Mouse (Mus musculus) left cerebral cortex, adult 18-20 months (tissue): ENCODE results near the gene Clba1. TPM values are rescaled to one million over a fixed set of nuclear protein-coding genes. Genes with fewer than 3 reads are reported as not detected.
"Not testable (repeated sequence)": the region's sequence is repeated elsewhere in the genome, so short reads cannot be mapped to it uniquely, and the experiment has no call there.

Experiments used
- DNase-seq, 2 experiments: peaks; one replicate each; pipeline ENCODE4 v3.0.0; 2021 to 2022; ENCODE audit warnings: low spot score in 2 of 2, mixed read lengths in 1 of 2
- total RNA-seq, 2 experiments: library from RNA; stranded (reverse); gene quantifications; 2 replicates each; pipeline ENCODE4 v1.2.3; 2021

Clba1 gene
- total RNA-seq, 2 experiments from 2014 or later: 19.6 to 22.1 TPM

DNA sequence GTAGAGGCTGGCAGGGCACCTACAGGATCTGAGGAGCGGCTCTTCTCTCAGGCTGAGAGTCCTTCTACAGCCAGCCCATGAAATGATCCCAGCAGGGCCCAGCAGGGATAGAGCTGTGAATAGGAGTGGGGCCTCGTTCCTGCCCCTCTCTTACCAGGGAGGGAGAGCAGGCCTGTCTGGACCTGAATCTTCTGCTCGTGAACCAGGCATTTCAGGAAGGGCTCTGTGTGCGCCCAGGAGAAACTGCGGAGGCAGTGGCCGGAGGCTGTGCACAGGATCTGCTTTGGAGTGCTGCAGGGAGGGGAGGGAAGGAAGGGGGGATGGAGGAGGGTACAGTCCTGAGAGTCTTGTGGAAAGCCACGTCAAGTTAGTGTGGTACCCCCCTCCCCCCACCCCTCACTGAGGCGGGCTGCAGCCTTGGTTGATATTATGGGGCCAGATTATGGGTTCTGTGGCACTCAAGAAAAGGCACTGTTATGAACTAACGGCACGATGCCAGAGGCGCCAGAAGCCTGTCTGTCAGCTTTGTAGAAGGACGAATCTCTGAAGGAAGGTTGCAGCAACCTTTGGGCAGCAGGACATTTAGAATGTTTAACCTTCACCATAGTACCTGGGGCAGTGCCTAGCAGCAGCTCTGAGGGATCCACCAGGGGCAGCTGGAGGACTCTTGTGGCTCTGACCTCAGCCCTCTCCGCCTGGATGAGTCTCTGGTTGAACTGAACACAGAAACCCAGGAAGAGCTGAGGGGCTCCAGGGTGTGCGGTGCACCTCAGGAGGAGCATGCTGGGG lies 6.1 kb downstream of the Clba1 start:
- DNase-seq: no peak

DNA sequence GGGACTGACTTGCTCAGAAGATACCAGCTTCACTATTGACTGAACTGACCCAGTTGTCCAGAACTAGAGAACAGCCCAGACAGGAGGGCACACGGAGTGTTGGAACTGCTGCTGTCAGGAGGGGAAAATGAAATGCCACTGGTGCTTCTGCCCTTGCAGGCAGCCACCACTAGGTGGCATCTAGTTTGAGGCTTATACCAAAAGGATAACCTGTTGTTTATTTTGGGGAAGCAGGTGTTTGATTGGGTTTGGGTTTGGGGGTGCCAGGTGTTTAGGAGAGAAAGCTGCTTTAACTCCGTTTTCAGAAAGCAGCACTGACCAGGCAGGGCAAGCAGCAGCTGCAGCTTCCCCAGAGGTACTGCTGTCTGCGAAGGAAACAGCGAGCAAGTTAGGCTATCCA lies 7.6 kb downstream of the Clba1 start:
- peak; percentile 63 for DNase-seq

DNA sequence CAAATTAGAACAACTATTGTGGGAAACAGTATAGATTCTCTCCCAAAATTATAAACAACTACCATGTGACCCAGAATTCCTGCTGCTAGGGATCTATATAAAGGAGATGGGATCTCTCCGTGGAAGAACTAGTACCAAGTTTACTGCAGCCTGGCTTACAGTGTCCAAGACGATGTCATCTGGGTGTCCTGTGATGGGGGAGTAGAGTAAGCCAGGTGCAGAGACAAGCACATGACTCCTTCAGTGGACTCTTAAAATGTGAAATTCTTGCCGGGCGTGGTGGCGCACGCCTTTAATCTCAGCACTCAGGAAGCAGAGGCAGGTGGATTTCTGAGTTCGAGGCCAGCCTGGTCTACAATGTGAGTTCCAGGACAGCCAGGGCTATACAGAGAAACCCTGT lies 8.1 kb downstream of the Clba1 start:
- DNase-seq: not testable (repeated sequence)

DNA sequence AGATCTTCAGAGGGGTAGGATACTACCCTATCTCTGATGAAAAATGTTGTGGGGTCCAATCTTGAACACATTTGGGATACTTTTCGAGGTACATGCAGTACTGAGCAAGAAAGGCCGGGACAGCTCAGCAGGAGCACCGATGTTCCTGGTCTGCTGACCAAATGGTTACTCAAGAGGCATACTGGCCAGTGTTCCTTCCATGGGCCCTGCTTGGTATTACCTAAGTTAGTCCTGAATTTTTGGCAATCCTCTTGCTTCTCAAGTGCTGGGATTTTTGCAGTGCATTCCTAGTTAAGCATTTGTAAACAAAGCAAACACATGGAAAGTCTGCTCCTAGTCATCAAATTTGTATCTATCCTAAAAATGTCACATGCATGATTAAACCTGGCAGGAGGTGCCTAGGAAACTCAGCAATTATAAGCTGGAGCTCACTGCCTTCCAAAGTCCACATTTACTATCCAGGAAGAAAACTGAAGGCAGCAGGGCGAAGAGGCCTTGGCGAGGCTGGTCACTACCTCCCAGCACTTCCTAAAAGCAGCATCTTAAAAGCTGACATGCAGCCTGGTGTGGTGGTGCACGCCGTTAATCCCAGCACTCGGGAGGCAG lies 10.4 kb downstream of the Clba1 start:
- DNase-seq: no peak

DNA sequence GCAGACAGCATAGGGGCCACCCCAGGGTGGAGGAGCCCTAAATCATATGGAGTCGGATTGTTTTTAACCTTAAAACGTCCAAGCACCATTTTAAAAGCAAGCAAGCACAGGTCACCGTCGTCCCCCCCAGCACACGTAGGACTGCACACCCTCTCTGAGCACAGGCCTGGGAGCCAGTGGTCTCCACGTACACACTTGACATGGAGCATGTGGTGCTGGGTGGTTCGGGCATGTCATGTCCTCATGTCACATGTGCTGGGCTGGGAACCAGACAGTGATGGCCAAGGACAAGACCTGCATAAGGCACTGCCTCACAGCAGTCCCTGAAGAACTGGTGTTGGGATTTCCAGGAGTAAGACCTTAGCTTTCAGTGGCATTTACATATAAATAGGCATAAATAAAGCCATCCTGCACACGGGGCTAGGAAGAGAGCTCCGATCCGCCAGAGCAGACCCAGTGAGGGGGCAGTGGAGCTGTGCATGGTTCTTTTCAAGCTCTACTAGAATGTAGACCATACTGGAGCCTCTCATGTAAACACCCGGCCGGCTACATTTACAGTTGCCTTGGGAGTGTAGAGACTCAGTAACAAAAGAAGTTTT lies 11.8 kb downstream of the Clba1 start:
- no peak for DNase-seq

DNA sequence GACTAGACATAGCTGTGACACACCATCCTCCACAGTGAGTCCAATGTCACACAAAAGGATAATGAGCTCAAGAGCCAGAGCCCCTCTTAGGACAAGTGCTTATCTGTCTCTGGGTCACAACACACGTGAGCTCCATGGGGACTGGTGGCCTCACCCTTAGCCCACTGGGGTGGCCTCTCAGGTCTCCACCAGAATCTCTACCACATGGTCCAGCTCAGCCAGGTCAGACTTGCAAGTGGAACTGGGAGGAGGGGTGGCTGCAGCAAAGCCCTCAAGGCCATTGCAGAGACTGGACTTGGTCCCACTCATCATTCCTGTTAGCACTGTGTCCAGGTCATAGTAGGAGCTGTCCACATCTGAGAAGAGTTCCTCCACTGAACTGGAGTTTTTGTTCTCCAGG lies 12.5 kb downstream of the Clba1 start:
- DNase-seq: no peak

DNA sequence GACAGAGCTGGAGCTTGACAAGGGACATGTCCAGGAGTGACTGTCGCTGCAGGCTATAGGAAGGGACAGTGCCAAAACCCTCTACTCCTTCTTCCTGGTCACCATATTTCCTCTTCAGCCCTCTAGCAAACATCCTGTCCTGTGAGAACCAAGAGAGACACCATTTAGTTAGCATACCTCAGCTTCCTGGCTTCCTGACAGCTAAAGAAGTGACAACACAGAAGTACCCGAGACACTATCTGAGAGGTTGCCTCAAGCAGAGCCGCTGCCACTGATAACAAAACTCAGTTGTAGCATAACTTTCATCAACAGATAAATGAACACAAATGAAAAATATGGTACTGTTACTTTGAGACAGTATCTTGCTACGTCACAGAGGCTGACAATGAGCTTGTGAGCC lies 13.2 kb downstream of the Clba1 start:
- no peak for DNase-seq

DNA sequence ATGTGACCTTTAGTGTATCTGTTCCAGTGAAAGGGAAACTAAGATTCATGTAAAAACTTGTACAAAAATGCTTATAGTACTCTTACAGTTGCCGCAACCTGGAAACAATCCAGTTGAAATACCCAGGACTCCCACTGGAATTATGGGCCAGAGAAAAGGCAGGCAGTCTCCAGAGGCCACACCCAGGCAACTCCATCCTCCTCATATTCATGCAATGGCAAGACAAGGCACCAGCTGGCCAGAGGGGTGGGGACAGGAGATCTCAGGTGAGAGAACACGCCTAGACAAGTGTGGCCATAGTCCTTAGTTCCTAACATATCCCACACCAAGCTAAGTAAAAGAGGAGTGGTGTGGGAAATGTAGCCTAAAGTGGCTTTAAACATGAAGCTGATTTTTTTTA lies 13.9 kb downstream of the Clba1 start:
- no peak for DNase-seq

DNA sequence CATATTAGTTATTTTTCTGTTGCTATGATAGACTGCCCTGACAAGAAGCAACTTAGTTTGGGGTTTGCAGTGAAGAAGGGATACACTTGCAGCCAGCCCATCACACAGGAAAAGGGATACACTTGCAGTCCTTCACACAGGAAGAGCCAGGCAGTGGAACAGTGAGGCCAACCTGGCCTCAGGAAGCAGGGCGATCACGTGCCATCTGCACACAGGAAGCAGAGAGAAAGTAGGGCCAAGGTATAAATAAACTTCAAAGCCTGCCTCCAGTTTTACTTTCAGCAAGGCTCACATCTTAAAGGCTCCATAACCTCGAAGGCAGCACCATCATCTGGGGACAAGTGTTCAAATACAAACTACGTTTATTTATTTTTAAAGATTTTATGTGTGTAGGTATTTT lies 14.5 kb downstream of the Clba1 start:
- no peak for DNase-seq

DNA sequence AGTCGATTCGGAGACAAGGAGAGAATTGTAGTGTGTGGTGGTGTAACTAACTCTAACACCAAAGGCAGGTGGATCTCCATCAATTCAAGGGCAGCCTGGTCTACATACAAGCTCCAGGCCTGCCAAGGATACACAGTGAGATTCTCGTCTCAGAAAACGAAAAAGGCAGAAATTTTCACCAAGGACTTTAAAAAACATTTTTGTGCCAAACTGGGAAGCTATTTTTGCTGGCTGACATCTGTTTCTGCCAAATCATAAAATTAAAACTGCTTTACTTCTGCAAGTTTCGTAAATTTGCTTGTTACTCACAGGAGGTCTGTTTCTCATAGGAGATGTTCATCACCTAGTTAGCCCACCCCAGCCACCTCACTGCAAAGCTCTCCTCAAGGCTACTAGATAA lies 17.2 kb downstream of the Clba1 start:
- no peak for DNase-seq

DNA sequence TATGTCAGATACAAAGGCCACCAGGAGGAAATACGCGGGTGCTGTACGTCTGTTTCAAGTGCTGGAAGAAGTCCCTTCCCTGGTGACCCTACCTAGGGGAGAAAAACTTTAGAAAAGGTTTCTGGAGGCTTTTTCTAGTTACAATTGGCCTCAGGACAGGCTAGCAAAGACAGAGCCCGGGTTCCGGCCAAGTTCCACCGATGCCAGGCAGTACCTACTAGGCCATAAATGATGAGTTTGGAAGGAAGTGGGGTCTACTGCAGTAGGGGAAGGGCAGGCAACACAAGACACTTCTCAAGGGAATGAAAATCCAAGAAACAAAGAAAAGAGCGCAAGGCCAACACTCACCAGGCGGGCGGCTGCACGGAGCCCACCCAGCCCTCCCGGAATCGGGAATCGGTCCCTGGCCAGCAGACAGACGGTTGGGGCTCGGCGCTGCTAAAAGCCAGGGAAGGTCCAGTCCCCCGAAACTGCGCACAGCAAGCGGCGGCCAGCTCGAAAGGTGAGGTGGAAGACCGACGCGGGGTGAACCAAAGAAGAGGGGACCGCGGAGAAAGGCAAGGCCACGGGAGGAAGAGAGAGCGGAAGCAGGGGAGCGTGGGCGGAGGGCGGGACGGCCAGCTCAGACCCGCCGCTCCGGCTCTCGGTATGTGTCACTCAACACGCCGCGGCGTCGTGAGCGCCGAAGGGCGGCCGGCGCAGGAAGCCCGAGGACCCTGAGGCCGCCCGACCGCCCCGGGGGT lies 19.9 kb downstream of the Clba1 start:
- peak; percentile 68 to 77 for DNase-seq

DNA sequence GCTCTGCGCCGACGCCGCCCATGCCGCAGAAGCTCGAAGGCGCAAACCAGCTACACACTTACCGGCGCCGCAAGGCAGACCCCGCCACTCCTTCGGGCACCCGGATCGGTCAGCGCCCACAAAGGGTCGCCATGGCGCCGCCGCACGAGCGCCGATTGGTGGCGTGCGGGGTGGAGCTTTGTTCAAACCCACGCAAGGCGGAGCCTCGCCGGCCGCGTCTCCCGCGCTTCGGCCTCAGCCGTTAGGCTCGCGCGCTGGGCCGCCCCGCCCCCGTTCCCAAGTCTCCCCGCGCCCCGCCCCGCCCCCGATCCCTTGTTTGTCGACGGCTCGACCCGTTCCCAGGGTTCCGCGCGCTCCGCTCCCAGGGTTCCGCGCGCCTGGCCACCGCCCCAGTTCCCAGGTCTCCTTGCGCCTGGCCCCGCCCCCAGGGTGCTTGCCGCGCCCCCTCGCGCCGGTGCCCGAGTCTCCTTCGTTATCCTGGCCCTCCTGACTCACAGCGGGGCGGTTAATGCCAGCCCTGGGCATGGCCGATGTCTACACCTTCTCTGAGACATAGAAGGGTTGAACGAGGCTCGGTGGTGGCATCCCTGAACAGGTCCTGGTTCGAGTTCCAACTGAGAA lies 20.6 kb downstream of the Clba1 start, which contains the start of gene Cdca4:
Gene Cdca4, minus strand, starts transcription at position 180 of the 621 bp plus-strand sequence.
- DNase-seq: peak; percentile 98

DNA sequence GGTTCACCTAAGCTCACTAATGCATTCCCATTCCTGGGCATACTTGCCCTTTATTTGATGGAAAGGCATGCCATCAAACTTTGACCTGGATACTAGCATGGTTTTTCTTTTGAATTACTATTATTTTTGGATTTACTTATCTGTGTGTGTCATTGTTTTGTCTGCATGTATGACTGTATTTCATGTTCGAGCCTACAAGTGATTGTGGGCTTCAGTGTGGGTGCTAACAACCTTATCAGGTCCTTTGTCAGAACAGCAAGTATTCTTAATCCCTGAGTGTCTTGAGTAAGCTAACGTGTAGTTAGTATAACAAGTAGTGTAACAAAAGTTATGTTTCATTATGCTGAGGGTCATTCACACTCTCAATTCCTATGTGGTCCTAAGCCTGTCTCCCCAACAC lies 21.4 kb downstream of the Clba1 start:
- no peak for DNase-seq

DNA sequence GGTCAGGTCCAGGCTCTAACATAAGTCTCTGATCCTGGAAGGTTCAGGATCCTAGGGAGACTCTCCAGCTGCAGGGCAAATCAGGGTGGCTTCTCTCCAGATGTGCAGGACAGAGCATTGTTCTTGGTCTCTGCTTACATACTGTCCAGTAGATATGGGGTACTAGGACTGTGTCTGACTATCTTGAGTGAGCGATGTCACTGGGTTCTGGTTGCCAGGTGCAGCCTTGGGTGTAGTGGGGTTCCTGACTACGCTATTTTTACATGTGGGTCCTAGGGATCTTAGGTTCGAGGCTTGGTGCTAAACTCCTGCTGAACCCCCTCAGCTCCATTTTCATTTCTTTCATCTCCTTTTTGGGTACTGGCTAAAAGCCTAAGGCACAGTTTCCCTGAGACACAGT lies 21.8 kb downstream of the Clba1 start:
- no peak for DNase-seq

DNA sequence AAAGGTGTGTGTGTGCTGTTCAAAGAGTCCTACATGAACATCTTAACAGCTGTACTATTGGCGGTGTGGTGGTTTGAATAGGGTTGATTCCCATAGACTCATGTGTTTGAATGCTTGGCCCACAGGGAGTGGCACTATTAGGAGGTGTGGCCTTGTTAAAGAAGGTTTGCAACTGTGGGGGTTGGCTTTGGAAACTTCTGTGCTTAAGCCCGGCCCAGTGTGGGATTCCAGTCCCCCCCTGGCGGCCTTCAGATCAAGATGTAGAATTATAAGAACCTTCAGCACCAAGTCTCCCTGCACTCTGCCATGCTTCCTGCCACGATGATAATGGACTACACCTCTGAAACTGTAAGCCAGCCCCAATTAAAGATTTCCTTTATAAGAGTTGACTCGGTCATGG lies 23.7 kb downstream of the Clba1 start:
- no peak for DNase-seq

DNA sequence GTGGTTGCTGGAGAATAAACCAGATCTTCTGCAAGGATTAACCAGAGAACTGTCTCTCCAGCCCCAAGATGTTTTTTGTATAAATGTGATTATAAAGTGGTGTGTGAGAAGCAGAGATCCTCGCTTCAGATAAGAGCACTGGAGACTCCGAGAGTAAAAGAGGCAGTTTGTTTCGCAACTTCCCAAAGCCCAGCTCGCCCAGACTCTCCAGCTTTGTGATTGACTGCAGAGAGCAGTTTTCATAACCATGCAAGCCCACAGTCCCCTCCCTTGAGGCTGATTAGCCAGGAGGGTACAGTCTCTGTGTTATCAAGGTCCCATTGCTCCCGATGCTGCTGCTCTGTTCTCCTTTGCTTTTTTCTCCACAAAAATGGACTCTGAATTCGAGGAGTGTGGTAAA lies 24.8 kb downstream of the Clba1 start:
- DNase-seq: no peak

DNA sequence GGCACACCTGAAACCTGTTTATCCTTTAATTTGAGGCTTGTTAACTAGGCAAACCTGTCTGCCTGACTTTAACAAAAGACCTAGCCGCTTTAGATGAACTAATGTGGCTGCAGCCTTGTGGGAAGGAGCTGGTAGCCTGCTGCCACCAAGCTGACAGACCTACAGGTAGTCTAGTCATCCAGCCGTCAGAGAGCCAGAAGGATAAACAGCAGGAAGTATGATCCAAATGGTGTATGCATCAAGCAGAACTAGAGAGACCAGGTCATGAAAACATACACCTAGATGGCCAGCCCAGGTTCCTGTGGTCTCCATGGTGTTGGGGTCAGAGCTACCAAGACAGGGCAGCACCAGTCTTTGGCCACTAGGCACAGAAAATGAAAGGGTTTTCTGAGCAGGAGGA lies 26.3 kb downstream of the Clba1 start:
- no peak for DNase-seq

DNA sequence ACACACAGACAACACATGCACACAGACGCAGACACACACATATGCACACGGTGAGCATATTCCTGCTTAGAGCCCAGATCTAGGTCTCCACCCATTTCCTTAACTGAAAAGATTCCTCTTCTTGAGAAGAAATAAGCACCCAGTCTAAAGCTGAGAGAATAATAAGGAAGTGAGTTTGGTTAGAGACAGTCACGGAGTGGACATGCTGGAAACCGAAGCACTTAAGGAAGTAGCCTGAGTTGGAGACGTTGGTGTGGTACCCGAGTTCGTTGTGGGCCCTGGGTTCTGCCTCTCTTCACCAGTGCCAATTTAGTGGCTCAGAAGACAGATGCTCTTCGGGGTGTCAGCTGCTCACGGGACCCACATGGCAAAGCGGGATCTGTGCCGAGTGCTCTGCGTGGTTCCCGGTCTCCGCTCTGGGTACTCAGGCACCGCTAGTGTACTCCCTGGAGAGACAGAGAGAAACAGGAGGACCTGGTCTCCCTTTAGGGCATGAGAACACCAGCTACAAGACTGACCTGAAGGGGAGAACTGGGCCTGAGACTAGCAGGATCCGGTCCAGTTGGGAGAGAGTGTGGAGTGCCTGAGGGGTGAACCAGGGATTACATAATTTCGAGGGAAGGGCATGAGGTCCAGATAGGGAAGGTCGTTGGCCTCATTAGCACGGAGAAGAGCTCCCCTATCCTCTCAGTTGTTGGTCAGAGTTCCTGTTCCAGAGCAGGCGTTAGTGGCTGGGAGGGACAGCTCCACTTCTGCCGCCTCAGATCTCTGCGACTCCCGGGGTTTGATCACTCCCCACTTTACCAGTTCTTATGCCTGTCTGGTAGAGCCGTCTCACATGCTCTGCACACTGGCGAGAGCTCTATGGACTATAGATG lies 31.7 kb downstream of the Clba1 start:
- no peak for DNase-seq

DNA sequence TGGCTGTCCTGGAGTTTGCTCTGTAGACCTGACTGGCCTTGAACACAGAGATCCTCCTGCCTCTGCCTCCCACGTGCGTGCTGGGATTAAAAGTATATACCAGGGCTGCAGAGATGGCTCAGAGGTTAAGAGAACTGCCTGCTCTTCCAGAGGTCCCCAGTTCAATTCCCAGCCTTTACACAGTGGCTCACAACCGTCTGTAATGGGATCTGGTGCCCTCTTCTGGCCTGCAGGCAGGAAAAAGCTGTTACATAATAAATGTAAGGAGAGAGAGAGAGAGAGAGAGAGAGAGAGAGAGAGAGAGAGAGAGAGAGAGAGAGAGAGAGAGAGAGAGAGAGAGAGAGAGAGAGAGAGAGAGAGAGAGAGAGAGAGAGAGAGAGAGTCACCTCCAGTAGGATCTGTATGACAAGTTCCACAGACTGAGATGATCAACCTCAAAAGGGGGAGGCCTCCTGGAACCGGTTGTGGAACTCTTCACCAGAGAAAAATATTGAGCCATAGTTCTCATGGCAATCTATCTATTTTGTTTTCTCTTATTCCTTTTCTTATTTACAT lies 32.7 kb downstream of the Clba1 start:
- DNase-seq: not testable (repeated sequence)

DNA sequence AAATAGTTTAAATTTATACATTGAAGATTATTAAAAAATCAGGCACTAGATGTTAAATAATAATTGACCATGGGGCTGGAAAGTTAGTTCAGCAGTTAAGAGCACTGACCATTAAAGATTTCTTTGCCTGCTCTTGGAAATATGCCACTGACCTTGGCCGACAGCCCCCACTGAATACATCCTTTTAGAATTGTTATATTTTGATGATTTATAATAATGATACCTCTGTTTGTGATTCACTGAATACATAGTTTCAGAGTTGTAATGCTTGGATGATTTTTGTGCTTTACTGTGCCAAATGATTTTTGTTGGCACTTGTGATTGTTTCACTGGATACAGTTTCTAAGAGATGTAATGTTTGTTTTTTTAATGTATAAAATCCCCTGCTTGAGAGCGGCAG lies 33.4 kb downstream of the Clba1 start:
- not testable (repeated sequence) for DNase-seq
